Mouse (Mus musculus): ENCODE measurements around the gene Fbxl21. TPM values are rescaled to one million over a fixed set of nuclear protein-coding genes. Genes with fewer than 3 reads are reported as not detected.

Gene Fbxl21
- polyA plus RNA-seq, 1 experiment from 2014 or later = 2.9 TPM

GRCm38 (mm10) chr13:56582720-56583119, 60.4 kb downstream of the Fbxl21 start:
- H3K27me3 ChIP-seq (replicated peaks; ENCODE audit: control insufficient read depth, insufficient read depth, low read length) = no peaks in the 10 kb centered on the region
- no peak overlapping the region for H3K27ac ChIP-seq (ENCODE audit: low read length)
- H3K9me3 ChIP-seq (ENCODE audit: control insufficient read depth, low read length) = no peaks in the 10 kb centered on the region
- 19% methylated on average over 3 of the region's 3 CpGs for WGBS
- H3K4me2 ChIP-seq (ENCODE audit: low read length) = no peak overlapping the region
- H3K4me1 ChIP-seq (replicated peaks; ENCODE audit: control insufficient read depth, insufficient read depth, low read length) = peaks cover 20% of the 10 kb centered on the region
- ATAC-seq = no peak
- H3K4me3 ChIP-seq (replicated peaks; ENCODE audit: low read length) = no peak overlapping the region
- H3K36me3 ChIP-seq (ENCODE audit: control insufficient read depth, insufficient read depth) = no peaks in the 10 kb centered on the region
- H3K9ac ChIP-seq (replicated peaks; ENCODE audit: low read depth, low read length) = no peak overlapping the region

DNA sequence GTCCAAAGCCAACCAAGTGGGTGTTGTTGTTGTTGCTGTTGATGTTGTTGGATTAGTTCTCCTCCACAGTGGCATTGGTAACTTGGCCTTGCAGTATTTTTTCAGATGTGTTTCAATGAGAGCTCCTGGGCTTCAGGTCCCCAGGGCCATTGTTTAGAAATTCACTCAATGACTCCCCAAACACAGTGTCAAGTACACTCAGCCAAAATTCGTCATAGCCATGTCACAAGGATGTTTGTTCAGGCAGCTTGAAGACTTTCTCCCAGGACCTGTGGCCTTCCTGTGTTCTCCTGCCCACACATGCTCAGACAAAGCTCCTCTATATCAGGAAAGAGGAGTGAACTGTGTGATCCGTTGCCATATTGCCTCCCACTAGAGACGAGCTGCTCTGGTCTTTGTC, 63.8 kb downstream of the Fbxl21 start:
- Histone ChIP-seq H3K4me2 (ENCODE audit: low read length) (no peak overlapping the region), H3K9me3 (ENCODE audit: control insufficient read depth, low read length) (no peaks in the 10 kb centered on the region), H3K9ac (replicated peaks; ENCODE audit: low read depth, low read length) (no peak overlapping the region), H3K36me3 (ENCODE audit: control insufficient read depth, insufficient read depth) (no peaks in the 10 kb centered on the region), H3K4me1 (replicated peaks; ENCODE audit: control insufficient read depth, insufficient read depth, low read length) (peaks cover 19% of the 10 kb centered on the region), H3K4me3 (replicated peaks; ENCODE audit: low read length) (no peak overlapping the region), H3K27ac (ENCODE audit: low read length) (no peak overlapping the region), H3K27me3 (replicated peaks; ENCODE audit: control insufficient read depth, insufficient read depth, low read length) (no peaks in the 10 kb centered on the region)
- ATAC-seq = no peak
- whole genome bisulfite sequencing = 84% methylated on average over 3 of the region's 3 CpGs

Other genes starting within 250 kb of the Fbxl21 start
- gene Cxcl14, start 225.9 kb upstream of the Fbxl21 start, polyA plus RNA-seq (2015; fragmentation: Nextera tagmentation; extraction: Ambion mirVana) = 12.8 and 20.9 TPM in 2 replicates
- not detected in 2 replicates for gene Gm3045, start 95.9 kb upstream of the Fbxl21 start, polyA plus RNA-seq (2015; fragmentation: Nextera tagmentation; extraction: Ambion mirVana)
- gene Slc25a48, start 84.1 kb upstream of the Fbxl21 start, polyA plus RNA-seq (2015; fragmentation: Nextera tagmentation; extraction: Ambion mirVana) = not detected in 2 replicates
- not detected in 2 replicates for gene Il9, start 40.2 kb upstream of the Fbxl21 start, polyA plus RNA-seq (2015; fragmentation: Nextera tagmentation; extraction: Ambion mirVana)
- not detected in 2 replicates for gene Lect2, start 26.0 kb downstream of the Fbxl21 start, polyA plus RNA-seq (2015; fragmentation: Nextera tagmentation; extraction: Ambion mirVana)
- gene Tgfbi, start 87.1 kb downstream of the Fbxl21 start, polyA plus RNA-seq (2015; fragmentation: Nextera tagmentation; extraction: Ambion mirVana) = 3.8 and 4.7 TPM in 2 replicates
- 32.9 and 37.6 TPM in 2 replicates for gene Smad5, start 180.5 kb downstream of the Fbxl21 start, polyA plus RNA-seq (2015; fragmentation: Nextera tagmentation; extraction: Ambion mirVana)
- 0.99 and 1.1 TPM in 2 replicates for gene Gm45623, start 231.4 kb downstream of the Fbxl21 start, polyA plus RNA-seq (2015; fragmentation: Nextera tagmentation; extraction: Ambion mirVana)

Data from forebrain, embryonic 16.5 days (tissue).